Mouse (Mus musculus) left cerebral cortex, postnatal 4 days (tissue): ENCODE measurements around the gene Ppox. TPM values are rescaled to one million over a fixed set of nuclear protein-coding genes. Genes with fewer than 3 reads are reported as not detected.
"Not testable (repeated sequence)": the region's sequence is repeated elsewhere in the genome, so short reads cannot be mapped to it uniquely, and the experiment has no call there.

Experiments used
- DNase-seq: peaks from one replicate; pipeline ENCODE4 v3.0.0-alpha.2; 2022
- intact Hi-C: fragments of 180-260 bp; cut with DNase I; formaldehyde crosslinking; loops from one replicate; pipeline ENCODE4 v1.15.1; 2025
- total RNA-seq, 2 experiments: library from RNA; stranded (reverse); gene quantifications; 2 replicates each; pipeline ENCODE4 v1.2.3; 2021

Gene Ppox
- 10 to 100 TPM; 19.6 to 25.4 TPM for total RNA-seq

DNA sequence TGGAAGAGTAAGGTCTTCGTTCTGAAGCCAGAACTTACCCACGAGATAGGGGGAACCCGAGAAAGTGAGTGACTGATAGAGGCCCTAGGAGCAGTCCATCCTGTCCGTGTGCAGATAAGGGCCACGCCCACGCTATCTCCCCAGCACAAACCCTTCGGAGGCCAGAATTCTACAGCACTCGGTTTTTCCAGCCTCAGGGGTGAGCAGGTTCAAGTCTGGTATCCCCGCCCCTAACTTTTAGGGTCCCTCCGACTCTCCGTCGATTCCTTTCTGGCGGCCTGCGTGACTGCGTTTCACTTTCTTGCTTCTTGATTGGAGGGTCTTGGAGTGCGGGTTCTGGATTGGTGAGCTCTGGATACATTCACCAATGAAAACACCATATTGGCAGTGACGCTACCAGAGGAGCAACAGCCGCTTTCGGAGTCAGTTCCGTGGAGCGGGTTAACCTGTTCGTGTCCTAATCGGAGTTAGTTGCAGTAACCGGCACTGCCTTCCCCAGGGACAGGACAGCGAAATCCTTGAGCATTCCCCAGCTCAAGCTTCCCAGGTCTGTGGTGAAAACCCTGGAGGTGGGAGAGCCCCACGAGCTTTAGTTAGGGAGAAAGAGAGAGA lies at the start of gene Ppox:
Ppox (minus strand) TSS at position 271 of the 612 bp plus-strand sequence.
- intact Hi-C loops, result no loop called here
- peak; percentile 90 for DNase-seq

DNA sequence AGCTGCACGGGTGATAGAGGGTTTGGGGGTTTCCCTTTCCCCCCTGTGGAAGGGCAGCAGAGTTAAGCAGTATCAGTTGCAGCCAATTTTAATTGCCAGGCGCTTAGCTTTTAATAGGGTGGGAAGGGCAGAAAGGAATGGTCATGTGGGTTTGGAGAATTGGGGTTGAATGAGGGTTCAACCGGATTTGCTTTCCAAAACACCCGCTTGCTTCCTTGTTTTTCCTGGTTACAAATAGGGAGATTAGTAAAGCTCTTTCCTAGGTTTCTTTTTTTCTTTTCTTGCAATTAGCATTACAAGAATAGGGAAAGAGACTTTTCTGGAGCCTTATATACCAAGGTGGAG lies 49.2 kb upstream of the Ppox start:
- intact Hi-C loops, result no loop called here

GRCm38 (mm10) chr1:171329433-171330215 lies 48.6 kb upstream of the Ppox start:
- intact Hi-C loops, result no loop called here
- DNase-seq, result peak; percentile 89

More for the DNA sequence above, 49.2 kb upstream of the Ppox start:
- no peak for DNase-seq

DNA sequence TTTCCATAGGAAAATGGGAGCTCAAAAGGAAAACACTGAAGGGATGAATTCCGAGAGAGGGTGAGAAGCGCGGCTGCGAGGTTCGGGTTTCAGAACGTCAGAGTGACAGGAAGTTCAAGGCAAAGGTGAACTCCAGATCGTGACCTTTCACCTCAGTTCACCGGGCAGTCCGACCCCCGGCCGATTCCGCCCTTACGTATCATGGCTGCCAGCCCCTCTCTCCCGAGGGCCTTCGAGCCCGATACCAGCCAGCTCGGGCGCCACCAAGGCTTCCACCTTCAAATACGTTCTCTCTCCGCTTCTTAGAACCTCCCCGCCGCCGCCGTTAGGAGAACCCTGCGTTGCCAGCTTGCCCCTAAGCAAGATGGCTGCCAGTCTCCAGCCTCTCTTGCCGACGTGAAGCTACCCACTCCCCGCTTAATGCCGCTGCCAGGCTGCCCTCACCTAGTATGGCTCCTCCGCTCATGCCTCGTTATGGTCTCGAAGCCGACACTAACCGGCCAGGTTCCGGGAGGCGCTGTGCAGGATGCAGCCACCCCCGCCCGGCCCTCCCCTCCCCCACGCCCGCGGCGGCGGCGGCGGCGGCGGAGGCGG lies 48.0 kb upstream of the Ppox start, which contains the start of gene Dedd:
Dedd (plus strand) TSS at position 307 of the 594 bp plus-strand sequence.
- peak; percentile 94 for DNase-seq
- intact Hi-C loops, result no loop called here

GRCm38 (mm10) chr1:171328244-171328643 lies 47.3 kb upstream of the Ppox start:
- peak; percentile 19 for DNase-seq
- intact Hi-C loops, result no loop called here

- intact Hi-C loops, DNase-seq: not testable (repeated sequence)
Measured at GRCm38 (mm10) chr1:171326588-171326987, 45.6 kb upstream of the Ppox start.

GRCm38 (mm10) chr1:171325571-171325970 lies 44.6 kb upstream of the Ppox start:
- intact Hi-C loops, result no loop called here
- DNase-seq, result no peak

- intact Hi-C loops, result no loop called here
- no peak for DNase-seq
Measured at GRCm38 (mm10) chr1:171322012-171322411, 41.0 kb upstream of the Ppox start.

GRCm38 (mm10) chr1:171321415-171321814 lies 40.4 kb upstream of the Ppox start:
- intact Hi-C loops, result no loop called here
- DNase-seq, result no peak

DNA sequence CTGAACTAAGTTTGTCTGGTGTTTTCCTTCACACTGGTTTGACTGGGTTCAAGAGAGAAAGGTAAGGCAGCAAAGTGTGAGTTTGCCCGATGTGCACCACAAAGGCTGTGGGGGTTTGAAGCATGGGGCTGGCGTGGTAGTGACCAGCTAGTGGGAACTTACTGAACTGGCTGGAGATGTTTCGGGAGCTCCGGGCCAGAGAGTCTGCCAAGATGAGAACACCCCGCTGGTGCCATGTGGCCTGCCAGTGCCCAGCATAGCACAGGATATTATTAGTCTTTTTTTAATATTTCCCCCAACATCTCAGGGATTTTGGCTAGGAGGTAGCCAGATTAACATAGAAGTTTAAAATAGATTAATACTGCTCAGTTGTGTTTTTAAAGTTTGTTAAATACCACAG lies 39.2 kb upstream of the Ppox start:
- no peak for DNase-seq
- intact Hi-C loops, result no loop called here

DNA sequence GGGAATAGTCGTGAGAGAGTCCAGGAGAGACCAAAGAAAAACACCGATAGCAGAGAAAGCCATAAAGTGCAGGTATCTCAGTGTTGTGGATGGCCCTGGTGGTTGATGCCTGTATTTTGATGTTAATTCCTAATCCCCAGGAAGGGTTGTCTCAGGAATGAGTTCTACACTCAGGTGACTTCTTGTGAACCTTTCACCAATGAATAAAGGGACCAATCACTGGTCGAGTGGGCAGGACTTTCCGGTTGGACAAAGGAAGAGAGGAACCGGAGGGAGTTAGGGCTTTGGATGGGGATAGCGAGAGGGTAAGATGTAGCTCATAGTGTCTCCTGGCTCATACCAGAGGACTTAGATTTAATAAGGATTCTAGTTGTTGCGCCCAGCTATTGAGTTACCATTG lies 38.8 kb upstream of the Ppox start:
- no peak for DNase-seq
- intact Hi-C loops, result no loop called here

DNA sequence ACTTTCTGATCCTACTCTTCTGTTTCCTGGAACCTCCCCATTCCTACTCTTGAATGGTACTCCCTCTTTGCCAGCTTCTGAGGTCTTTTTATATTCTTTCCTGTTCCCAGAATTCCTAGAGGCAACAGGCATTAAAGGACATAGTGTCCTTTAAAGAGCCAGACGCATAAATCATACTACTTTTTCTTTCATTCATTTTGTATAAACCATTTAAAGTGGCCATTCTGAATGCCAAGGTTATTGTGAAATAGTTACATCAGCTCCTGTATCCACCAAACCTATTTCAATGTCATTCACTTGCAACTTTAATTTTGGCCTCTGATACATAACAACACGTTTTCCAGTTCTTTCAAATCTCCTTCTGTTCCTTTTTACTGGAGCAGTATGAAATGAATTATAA lies 28.3 kb upstream of the Ppox start:
- no peak for DNase-seq
- intact Hi-C loops, result no loop called here

DNA sequence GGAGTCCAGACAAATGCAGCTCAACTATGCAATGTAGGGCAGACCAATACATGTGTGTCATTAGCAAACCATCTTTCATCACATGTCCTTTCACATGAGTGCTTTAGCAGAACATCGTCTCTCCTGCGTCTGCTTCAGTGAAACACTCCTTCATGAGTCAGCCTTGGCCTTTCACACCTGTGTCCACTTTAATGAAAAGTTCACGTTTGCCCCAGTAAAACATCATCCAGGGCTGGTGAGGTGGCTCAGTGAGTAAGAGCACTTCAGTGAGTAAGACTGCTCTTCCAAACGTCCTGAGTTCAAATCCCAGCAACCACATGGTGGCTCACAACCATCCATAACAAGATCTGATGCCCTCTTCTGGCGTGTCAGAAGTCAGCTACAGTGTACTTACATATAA lies 25.2 kb upstream of the Ppox start:
- DNase-seq, intact Hi-C loops: not testable (repeated sequence)

- intact Hi-C loops, result no loop called here
- no peak for DNase-seq
Measured at GRCm38 (mm10) chr1:171298226-171298625, 17.2 kb upstream of the Ppox start.

GRCm38 (mm10) chr1:171295063-171295402 lies 14.0 kb upstream of the Ppox start:
- DNase-seq, result no peak
- intact Hi-C loops, result no loop called here

DNA sequence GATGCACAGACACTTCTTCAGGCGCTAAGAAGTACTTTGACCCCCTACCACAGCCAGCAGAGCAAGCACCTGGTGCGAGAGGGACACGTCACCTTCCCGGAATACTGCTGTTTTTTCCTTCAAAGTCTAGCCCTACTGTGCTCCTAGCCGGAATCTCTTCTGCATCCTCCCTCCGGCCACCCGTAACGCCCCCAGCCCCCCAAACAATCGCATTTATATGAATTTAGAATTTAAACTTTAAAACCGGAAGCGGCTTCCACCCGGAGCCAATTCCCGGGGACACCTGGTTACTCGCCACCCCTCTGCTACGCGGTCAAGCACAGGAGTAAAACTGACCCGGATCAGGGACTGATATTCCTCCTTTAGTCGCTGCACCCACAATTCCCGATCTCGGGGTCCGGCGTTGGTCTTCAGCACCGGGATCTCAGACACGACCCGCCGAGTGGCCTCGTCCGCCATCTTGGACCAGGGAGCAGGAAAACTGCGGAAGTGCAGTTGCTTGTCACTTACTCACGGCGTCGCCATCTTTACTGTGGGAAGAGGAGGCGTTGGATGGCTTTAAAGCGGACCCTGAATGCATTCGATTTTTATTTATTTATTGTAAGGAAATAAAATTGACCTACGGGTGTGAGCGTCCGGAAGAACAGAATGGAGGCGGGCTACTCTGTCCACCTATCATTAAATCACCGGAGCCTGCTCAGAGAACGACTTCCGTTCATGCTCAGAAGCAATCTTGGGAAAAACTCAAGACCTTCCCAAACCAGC lies 13.5 kb upstream of the Ppox start, which contains the start of gene Ufc1:
Ufc1 (minus strand) TSS at position 727 of the 765 bp plus-strand sequence.
- intact Hi-C loops, result no loop called here
- peak; percentile 79 for DNase-seq

DNA sequence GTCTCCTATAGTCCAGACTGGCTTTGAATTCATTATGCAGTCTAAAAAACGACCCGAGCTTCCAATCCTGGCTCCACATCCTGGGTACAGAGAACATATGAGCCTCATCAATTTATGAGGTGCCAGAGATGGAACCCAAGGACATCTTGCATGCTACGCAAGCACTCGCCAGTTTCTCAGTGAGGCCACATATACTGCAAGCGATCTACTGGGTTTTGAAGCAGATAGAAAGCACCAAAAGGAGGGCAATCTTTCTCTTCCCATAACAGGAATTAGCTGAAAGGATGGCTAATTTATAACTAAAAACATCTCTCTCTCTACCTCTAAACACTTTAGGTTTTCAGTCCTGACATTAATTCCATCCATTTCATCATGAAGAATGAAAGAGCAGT lies 12.9 kb upstream of the Ppox start:
- intact Hi-C loops, result no loop called here
- no peak for DNase-seq

DNA sequence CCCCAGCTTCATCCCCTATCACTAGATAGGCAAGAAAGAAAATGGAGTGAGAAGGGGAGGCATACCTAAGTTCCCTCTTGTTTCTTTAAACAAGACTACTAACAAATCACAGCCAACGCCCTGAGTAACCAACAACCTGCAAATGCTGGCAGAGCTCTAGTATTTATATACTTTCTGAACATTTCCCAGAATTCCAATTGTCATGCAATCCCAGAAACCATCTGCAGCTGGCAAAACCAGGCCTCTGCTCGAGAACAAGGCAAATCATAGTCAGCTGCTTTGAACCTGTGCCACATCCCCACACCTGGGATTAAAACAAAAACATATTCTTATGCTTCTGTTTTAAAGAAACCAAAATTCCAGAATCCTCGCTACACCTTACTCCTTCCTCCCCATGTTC lies 12.4 kb upstream of the Ppox start:
- no peak for DNase-seq
- intact Hi-C loops, result no loop called here

- intact Hi-C loops, result no loop called here
- no peak for DNase-seq
Measured at GRCm38 (mm10) chr1:171288328-171288727, 7.3 kb upstream of the Ppox start.

DNA sequence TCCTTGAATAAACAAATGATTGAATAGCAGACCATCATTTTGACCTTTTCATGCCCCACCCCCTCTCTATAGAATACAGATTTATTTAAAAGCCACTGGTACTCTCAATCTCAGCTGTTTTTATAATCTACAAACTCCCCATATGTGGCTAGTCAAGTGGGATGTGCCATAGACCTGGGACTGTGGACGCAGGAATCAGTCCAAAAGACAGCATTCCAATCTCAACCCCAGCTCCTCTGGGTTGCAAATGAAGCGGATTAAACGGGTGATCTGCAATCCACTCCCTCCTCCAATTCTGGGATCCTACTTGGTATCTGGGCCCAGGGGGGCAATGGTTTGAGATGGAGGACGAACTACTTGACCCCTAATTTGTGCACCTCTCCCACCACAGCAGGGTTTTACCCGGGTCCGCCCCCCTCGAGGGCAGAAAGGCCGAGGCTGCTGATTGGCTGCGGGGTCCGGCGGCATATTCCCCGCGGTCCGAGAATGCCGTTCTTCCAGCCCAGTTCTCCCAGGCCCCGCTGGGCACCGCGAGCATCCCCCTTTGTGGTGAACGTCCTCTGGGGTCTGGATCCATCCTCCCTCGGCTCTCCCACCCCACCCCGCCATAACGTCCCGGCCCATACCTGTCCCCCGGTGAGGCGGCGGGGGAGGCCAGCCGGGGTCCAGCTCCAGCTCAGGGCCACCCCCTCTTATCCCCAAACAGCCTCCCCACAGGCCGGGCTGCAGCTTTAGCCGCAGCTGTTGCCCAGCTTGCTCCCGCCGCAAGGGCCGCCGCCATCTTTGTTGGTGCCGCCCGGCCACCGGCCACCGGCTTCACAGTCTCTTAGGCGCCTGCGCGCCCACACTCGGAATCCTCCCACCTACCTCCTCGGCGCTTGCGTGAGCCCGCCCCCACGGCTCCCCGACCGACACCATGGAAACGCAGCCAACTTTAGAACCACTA lies 6.4 kb upstream of the Ppox start, which contains the start of gene Usp21:
Usp21 (minus strand) TSS at position 856 of the 946 bp plus-strand sequence.
- DNase-seq, result peak; percentile 97
- intact Hi-C loops, result no loop called here
